ENCODE assay signal across 8 mouse cellular contexts in genomic region chr3:100489133-100490009, GRCm38 (mm10). TPM values are rescaled to one million over a fixed set of nuclear protein-coding genes. Genes with fewer than 3 reads are reported as not detected.
A peak's percentile ranks its signal among the peaks of the same experiment; 100 is the strongest.
DNase-seq lines count a peak whose midpoint lies in the region; ATAC-seq and TF ChIP-seq lines count a peak whose summit lies in the region.

Gene Tent5c, minus strand, starts transcription at chr3:100489324.

- peak within 1 kb of the TSS; percentile 53 for H3K9ac ChIP-seq in hindbrain, embryonic 14.5 days

- peaks cover 6% of the 10 kb centered on the region; the same call in 1 of the 2 replicates for H3K4me1 ChIP-seq in hindbrain, embryonic 14.5 days (replicated peaks; ENCODE audit: control insufficient read depth, insufficient read depth, low read length)

- ATAC-seq in Patski, result peak; percentile 95
- peak; percentile 91 for ATAC-seq in hindbrain, embryonic 14.5 days (ENCODE audit: low FRiP score)

- no peaks in the 10 kb centered on the region for H3K36me3 ChIP-seq in hindbrain, embryonic 14.5 days (replicated peaks; ENCODE audit: control insufficient read depth, insufficient read depth)

- WGBS in hindbrain, embryonic 14.5 days, result under 1% methylated on average over 54 of the region's 73 CpGs

- H3K27ac ChIP-seq in hindbrain, embryonic 14.5 days, result no peak within 1 kb of the TSS

- peak within 1 kb of the TSS; percentile 92 for H3K4me2 ChIP-seq in hindbrain, embryonic 14.5 days (replicated peaks)

- POLR2A ChIA-PET in Patski (lab: Charles Lee), result interaction anchor here (0.7 to 1.7 kb wide), 6 partner anchors 15 to 1045 kb away, joined by 3 to 5 read pairs (median 4); no protein-coding TSS in a partner anchor

- peak within 1 kb of the TSS; percentile 78 for H3K4me3 ChIP-seq in hindbrain, embryonic 14.5 days (replicated peaks; ENCODE audit: low read length)

- TF ChIP-seq CTCF in Patski (IDR thresholded peaks at IDR 0.05), result no peak

- in situ Hi-C loops in Patski (cut with MboI; ENCODE audit: low pct_unique_long_range_greater_than_20kb), result no loop called here

- CTCF ChIA-PET in Patski (lab: Charles Lee), result interaction anchor here (1.2 to 3.6 kb wide), 5 partner anchors 16 to 79 kb away, joined by 3 to 8 read pairs (median 5); no protein-coding TSS in a partner anchor

- DNase-seq in Patski (ENCODE audit: low read depth, low spot score), result peak; percentile 91
- peak; percentile 86 to 89 for DNase-seq in cerebellum, postnatal 14 days
- peak; percentile 77 to 81 for DNase-seq in frontal cortex, postnatal 14 days (ENCODE audit: low spot score in 2 of 2)
- peak; percentile 93 for DNase-seq in hindbrain, embryonic 14.5 days (ENCODE audit: low spot score)
- peak; percentile 88 for DNase-seq in layer of hippocampus, postnatal 36 days
- DNase-seq in lung, postnatal 36 days, result peak; percentile 98
- DNase-seq in retina, postnatal 1 day, result peak; percentile 97
- DNase-seq in urinary bladder, adult 18-20 months (ENCODE audit: low spot score in 2 of 2), result peak; percentile 90 to 93

- H3K9me3 ChIP-seq in hindbrain, embryonic 14.5 days (ENCODE audit: control insufficient read depth, low read length), result no peaks in the 10 kb centered on the region

- no peaks in the 10 kb centered on the region for H3K27me3 ChIP-seq in Patski
- peaks cover 42% of the 10 kb centered on the region for H3K27me3 ChIP-seq in hindbrain, embryonic 14.5 days (ENCODE audit: control insufficient read depth, insufficient read depth, low read length)

RNA-seq across cellular contexts. Expression of gene Tent5c, which starts in this region (rescaled TPM):
- polyA plus RNA-seq in Patski (2021), result 8.4 TPM
- polyA plus RNA-seq in hindbrain, embryonic 14.5 days (2014; fragmentation: Nextera tagmentation; extraction: Ambion mirVana), result 3.2 and 5.7 TPM in 2 replicates
- 1 to 10 TPM; 2.2 to 2.4 TPM for total RNA-seq in layer of hippocampus, postnatal 36 days (2021)
